Mouse (Mus musculus): Measurements from ENCODE around the gene Dis3. TPM values are rescaled to one million over a fixed set of nuclear protein-coding genes. Genes with fewer than 3 reads are reported as not detected.

Gene Dis3
- total and polyA plus RNA-seq, 2 experiments from 2014 or later: 19.6 to 23.1 TPM

- Histone ChIP-seq H3K4me3 (ENCODE audit: low read depth, low read length) (no peak overlapping the region), H3K4me1 (ENCODE audit: insufficient read depth, low read length) (no peaks in the 10 kb centered on the region), H3K27me3 (ENCODE audit: insufficient read depth, low read length) (no peaks in the 10 kb centered on the region), H3K4me2 (ENCODE audit: low read depth, low read length, poor library complexity, severe bottlenecking) (no peak overlapping the region), H3K9ac (replicated peaks; ENCODE audit: low read length, poor library complexity, severe bottlenecking) (no peak overlapping the region), H3K27ac (ENCODE audit: low read depth, low read length) (no peak overlapping the region), H3K9me3 (ENCODE audit: low read length) (no peaks in the 10 kb centered on the region), H3K36me3 (ENCODE audit: insufficient read depth, low read length) (no peaks in the 10 kb centered on the region; the same call in 1 of the 2 replicates)
- DNase-seq (ENCODE audit: low spot score): no peak
- 0 out of 2 replicates have a peak, but pooled peaks have one; percentile 20 for ATAC-seq (ENCODE audit: low FRiP score)
- 86% methylated on average over 5 of the region's 5 CpGs for WGBS
- no peak for TF ChIP-seq CTCF (IDR thresholded peaks at IDR 0.05)
Measured at GRCm38 (mm10) chr14:99032596-99032995, 67.0 kb downstream of the Dis3 start.

- ATAC-seq (ENCODE audit: low FRiP score): no peak
Measured at GRCm38 (mm10) chr14:99031337-99031873, 68.2 kb downstream of the Dis3 start.

GRCm38 (mm10) chr14:99029987-99030386 lies 69.6 kb downstream of the Dis3 start:
- Histone ChIP-seq H3K4me1 (ENCODE audit: insufficient read depth, low read length) (no peaks in the 10 kb centered on the region), H3K4me2 (ENCODE audit: low read depth, low read length, poor library complexity, severe bottlenecking) (no peak overlapping the region), H3K9ac (replicated peaks; ENCODE audit: low read length, poor library complexity, severe bottlenecking) (no peak overlapping the region), H3K27me3 (ENCODE audit: insufficient read depth, low read length) (no peaks in the 10 kb centered on the region), H3K9me3 (ENCODE audit: low read length) (no peaks in the 10 kb centered on the region), H3K27ac (ENCODE audit: low read depth, low read length) (no peak overlapping the region), H3K36me3 (ENCODE audit: insufficient read depth, low read length) (no peaks in the 10 kb centered on the region; the same call in 1 of the 2 replicates), H3K4me3 (ENCODE audit: low read depth, low read length) (no peak overlapping the region)
- no peak for DNase-seq (ENCODE audit: low spot score)
- WGBS: 76% methylated on average over 5 of the region's 5 CpGs
- TF ChIP-seq CTCF (IDR thresholded peaks at IDR 0.05): no peak
- ATAC-seq (ENCODE audit: low FRiP score): no peak

More at GRCm38 (mm10) chr14:99031337-99031873, 68.2 kb downstream of the Dis3 start:
- 87% methylated on average over 5 of the region's 5 CpGs for WGBS
- Histone ChIP-seq H3K4me2 (ENCODE audit: low read depth, low read length, poor library complexity, severe bottlenecking) (no peak overlapping the region), H3K9ac (replicated peaks; ENCODE audit: low read length, poor library complexity, severe bottlenecking) (no peak overlapping the region), H3K27me3 (ENCODE audit: insufficient read depth, low read length) (no peaks in the 10 kb centered on the region), H3K27ac (ENCODE audit: low read depth, low read length) (no peak overlapping the region), H3K36me3 (ENCODE audit: insufficient read depth, low read length) (no peaks in the 10 kb centered on the region; the same call in 1 of the 2 replicates), H3K4me3 (ENCODE audit: low read depth, low read length) (no peak overlapping the region), H3K9me3 (ENCODE audit: low read length) (no peaks in the 10 kb centered on the region), H3K4me1 (ENCODE audit: insufficient read depth, low read length) (no peaks in the 10 kb centered on the region)
- no peak for DNase-seq (ENCODE audit: low spot score)
- TF ChIP-seq CTCF (IDR thresholded peaks at IDR 0.05): no peak

Other genes with a start within 250 kb of the Dis3 start
- gene Rpl36a-ps1, start 105.5 kb downstream of the Dis3 start, total RNA-seq (2014; rRNA removed): not detected in 2 replicates
- gene Rpl36a-ps1, start 105.5 kb downstream of the Dis3 start, polyA plus RNA-seq (2015; fragmentation: Nextera tagmentation; extraction: Ambion mirVana): 0.90 TPM in 1 of 2 replicates, not detected in the other
- 84.7 and 106 TPM in 2 replicates for gene Mzt1, start 53.6 kb downstream of the Dis3 start, total RNA-seq (2014; rRNA removed)
- gene Mzt1, start 53.6 kb downstream of the Dis3 start, polyA plus RNA-seq (2015; fragmentation: Nextera tagmentation; extraction: Ambion mirVana): 107 and 117 TPM in 2 replicates
- 3.7 and 7.3 TPM in 2 replicates for gene Bora, start 53.5 kb downstream of the Dis3 start, total RNA-seq (2014; rRNA removed)
- 7.1 and 7.4 TPM in 2 replicates for gene Bora, start 53.5 kb downstream of the Dis3 start, polyA plus RNA-seq (2015; fragmentation: Nextera tagmentation; extraction: Ambion mirVana)
- gene Pibf1, start 346 bp downstream of the Dis3 start, total RNA-seq (2014; rRNA removed): 11.5 and 12.3 TPM in 2 replicates
- gene Pibf1, start 346 bp downstream of the Dis3 start, polyA plus RNA-seq (2015; fragmentation: Nextera tagmentation; extraction: Ambion mirVana): 13.7 and 14.4 TPM in 2 replicates
- gene Klf5, start 198.9 kb upstream of the Dis3 start, total RNA-seq (2014; rRNA removed): 1.8 and 3.6 TPM in 2 replicates
- 3.8 and 4.5 TPM in 2 replicates for gene Klf5, start 198.9 kb upstream of the Dis3 start, polyA plus RNA-seq (2015; fragmentation: Nextera tagmentation; extraction: Ambion mirVana)

Measured in midbrain, postnatal 0 days (tissue).